Comparison of ENCODE assay signal across 10 mouse cellular contexts in genomic region chr1:72805476-72806043, GRCm38 (mm10). TPM values are rescaled to one million over a fixed set of nuclear protein-coding genes. Genes with fewer than 3 reads are reported as not detected.
DNase-seq lines count a peak whose midpoint lies in the region; ATAC-seq lines count a peak whose summit lies in the region.
"Had no signal": no experiment of that assay in that cellular context is flagged by ENCODE, and none has a peak within 500 bp of the region (broad histone marks: within the 10 kb centered on the region; RNA-seq: fewer than 3 reads in every experiment).

No protein-coding gene starts in this region.

- ATAC-seq in intestine, embryonic 15.5 days = peak; percentile 39; the same call in 1 of the 2 replicates
- no peak for ATAC-seq in intestine, embryonic 16.5 days
- ATAC-seq in hindbrain, embryonic 12.5 days (ENCODE audit: low FRiP score) = peak; percentile 53
- peak; percentile 53; the same call in 1 of the 2 replicates for ATAC-seq in midbrain, embryonic 14.5 days (ENCODE audit: low FRiP score, low TSS enrichment)

- no peaks in the 10 kb centered on the region for H3K9me3 ChIP-seq in intestine, embryonic 15.5 days
- H3K9me3 ChIP-seq in intestine, embryonic 16.5 days (ENCODE audit: control insufficient read depth, low read length) = no peaks in the 10 kb centered on the region
- H3K9me3 ChIP-seq in hindbrain, embryonic 12.5 days (replicated peaks) = peaks cover under 1% of the 10 kb centered on the region
- H3K9me3 ChIP-seq in midbrain, embryonic 14.5 days (ENCODE audit: control insufficient read depth, low read length) = peaks cover 4% of the 10 kb centered on the region; the same call in 1 of the 2 replicates

- DNase-seq in R1 (ENCODE audit: low read depth, low spot score) = peak; percentile 74
- peak; percentile 54 for DNase-seq in midbrain, embryonic 14.5 days
- no peak for DNase-seq in thymus, postnatal 36 days
- DNase-seq in layer of hippocampus, postnatal 36 days = no peak
- DNase-seq in thymus, postnatal 10 days (ENCODE audit: low spot score in 2 of 2) = no peak
- DNase-seq: kidney, postnatal 25 days; left cerebral cortex, postnatal 4 days had no signal

- peaks cover 11% of the 10 kb centered on the region for H3K4me1 ChIP-seq in intestine, embryonic 15.5 days (replicated peaks)
- H3K4me1 ChIP-seq in intestine, embryonic 16.5 days (ENCODE audit: control insufficient read depth, insufficient read depth, low read length) = peaks cover 11% of the 10 kb centered on the region; the same call in 1 of the 2 replicates
- peaks cover 13% of the 10 kb centered on the region for H3K4me1 ChIP-seq in hindbrain, embryonic 12.5 days
- peaks cover 19% of the 10 kb centered on the region for H3K4me1 ChIP-seq in midbrain, embryonic 14.5 days (ENCODE audit: control insufficient read depth, insufficient read depth, low read length)

- 42% methylated on average over 4 of the region's 4 CpGs for WGBS in intestine, embryonic 15.5 days
- WGBS in intestine, embryonic 16.5 days = 45% methylated on average over 4 of the region's 4 CpGs
- 10% methylated on average over 4 of the region's 4 CpGs for WGBS in hindbrain, embryonic 12.5 days
- WGBS in midbrain, embryonic 14.5 days = 2% methylated on average over 4 of the region's 4 CpGs

- no peaks in the 10 kb centered on the region for H3K27me3 ChIP-seq in intestine, embryonic 15.5 days (replicated peaks)
- H3K27me3 ChIP-seq in intestine, embryonic 16.5 days (replicated peaks; ENCODE audit: control insufficient read depth, insufficient read depth, low read length) = no peaks in the 10 kb centered on the region
- no peaks in the 10 kb centered on the region for H3K27me3 ChIP-seq in hindbrain, embryonic 12.5 days
- no peaks in the 10 kb centered on the region for H3K27me3 ChIP-seq in midbrain, embryonic 14.5 days (ENCODE audit: control insufficient read depth, insufficient read depth, low read length)

- H3K4me2 ChIP-seq in intestine, embryonic 15.5 days (replicated peaks) = no peak overlapping the region
- no peak overlapping the region for H3K4me2 ChIP-seq in intestine, embryonic 16.5 days (ENCODE audit: low read depth, low read length)
- 0 out of 2 replicates have a peak overlapping the region, but pooled peaks have one; percentile 11 for H3K4me2 ChIP-seq in hindbrain, embryonic 12.5 days (replicated peaks)
- H3K4me2 ChIP-seq in midbrain, embryonic 14.5 days (ENCODE audit: low read length) = no peak overlapping the region

- no peak overlapping the region for H3K27ac ChIP-seq in intestine, embryonic 15.5 days
- H3K27ac ChIP-seq in intestine, embryonic 16.5 days (ENCODE audit: low read length) = no peak overlapping the region
- H3K27ac ChIP-seq in hindbrain, embryonic 12.5 days = peak overlapping the region; percentile 72
- H3K27ac ChIP-seq in midbrain, embryonic 14.5 days (replicated peaks; ENCODE audit: low read depth, low read length) = peak overlapping the region; percentile 32; the same call in 1 of the 2 replicates

- H3K36me3 ChIP-seq in intestine, embryonic 15.5 days = no peaks in the 10 kb centered on the region
- no peaks in the 10 kb centered on the region for H3K36me3 ChIP-seq in intestine, embryonic 16.5 days (ENCODE audit: control insufficient read depth, insufficient read depth, low read length)
- no peaks in the 10 kb centered on the region for H3K36me3 ChIP-seq in hindbrain, embryonic 12.5 days
- no peaks in the 10 kb centered on the region for H3K36me3 ChIP-seq in midbrain, embryonic 14.5 days (ENCODE audit: control insufficient read depth, insufficient read depth, low read length)

- no peak overlapping the region for H3K4me3 ChIP-seq in intestine, embryonic 15.5 days (replicated peaks)
- no peak overlapping the region for H3K4me3 ChIP-seq in intestine, embryonic 16.5 days (ENCODE audit: low read length)
- H3K4me3 ChIP-seq in hindbrain, embryonic 12.5 days = no peak overlapping the region
- H3K4me3 ChIP-seq in midbrain, embryonic 14.5 days (replicated peaks; ENCODE audit: low read depth, low read length) = no peak overlapping the region

- H3K9ac ChIP-seq in intestine, embryonic 15.5 days = no peak overlapping the region
- H3K9ac ChIP-seq in intestine, embryonic 16.5 days (ENCODE audit: low read depth, low read length) = no peak overlapping the region
- peak overlapping the region; percentile 23; the same call in 1 of the 2 replicates for H3K9ac ChIP-seq in hindbrain, embryonic 12.5 days
- no peak overlapping the region for H3K9ac ChIP-seq in midbrain, embryonic 14.5 days (replicated peaks; ENCODE audit: low read length)

RNA-seq across cellular contexts. Expression of gene Igfbp2, which starts 18.7 kb away (rescaled TPM):
- 147 and 148 TPM in 2 replicates for polyA plus RNA-seq in intestine, embryonic 15.5 days (2015; fragmentation: Nextera tagmentation; extraction: Ambion mirVana)
- 127 and 139 TPM in 2 replicates for polyA plus RNA-seq in intestine, embryonic 16.5 days (2015; fragmentation: Nextera tagmentation; extraction: Ambion mirVana)
- 548 and 549 TPM in 2 replicates for polyA plus RNA-seq in hindbrain, embryonic 12.5 days (2016; fragmentation: Nextera tagmentation; extraction: Ambion mirVana)
- 200 and 310 TPM in 2 replicates for polyA plus RNA-seq in midbrain, embryonic 14.5 days (2014; fragmentation: Nextera tagmentation; extraction: Ambion mirVana)
- 10 to 100 TPM; 40.2 to 54.9 TPM for total RNA-seq in layer of hippocampus, postnatal 36 days (2021)

Comparison
In these comparisons a context has a peak if more than half of its experiments do, and no peak if none do; other contexts are left out.
1. H3K27ac ChIP-seq: peak in hindbrain, embryonic 12.5 days (single experiment) and midbrain, embryonic 14.5 days (single experiment); none in intestine, embryonic 15.5 days (single experiment) and intestine, embryonic 16.5 days (single experiment).
2. DNase-seq: peak in R1 (single experiment) and midbrain, embryonic 14.5 days (single experiment); none in thymus, postnatal 36 days (0 of 2), layer of hippocampus, postnatal 36 days (0 of 2) and thymus, postnatal 10 days (0 of 2).